Mouse (Mus musculus) midbrain, postnatal 0 days (tissue): Measurements from ENCODE around the gene Gpr35. TPM values are rescaled to one million over a fixed set of nuclear protein-coding genes. Genes with fewer than 3 reads are reported as not detected.

Source experiments
- ATAC-seq: fragments of 200-750 bp; cut with Nextera tagmentation; 2 replicates; pipeline ENCODE4 v1.8.0; 2017; ENCODE audit warnings: moderate number of reproducible peaks, mild to moderate bottlenecking, moderate TSS enrichment, moderate library complexity; ENCODE audit not compliant: low FRiP score
- DNase-seq: peaks from one replicate; pipeline ENCODE4 v3.0.0-alpha.2; 2015; ENCODE audit warnings: low spot score
- H3K27ac ChIP-seq: fragments of 300-500 bp; sonication (generic); 2 replicates; pipeline ENCODE4 v1.5.1; 2014; ENCODE audit warnings: low read depth, mild to moderate bottlenecking, low read length, mixed read lengths
- H3K27me3 ChIP-seq: fragments of 300-500 bp; sonication (generic); 2 replicates; pipeline ENCODE4 v1.6.1; 2014; ENCODE audit warnings: low read length, control low read depth, mixed read lengths; ENCODE audit not compliant: insufficient read depth
- H3K36me3 ChIP-seq: fragments of 300-500 bp; sonication (generic); 2 replicates; pipeline ENCODE4 v1.6.1; 2014; ENCODE audit warnings: low read length, control low read depth, mixed read lengths; ENCODE audit not compliant: insufficient read depth
- H3K4me1 ChIP-seq: fragments of 300-500 bp; sonication (generic); 2 replicates; pipeline ENCODE4 v1.6.1; 2014; ENCODE audit warnings: mild to moderate bottlenecking, control low read depth, antibody characterized with exemption, low read length, mixed read lengths; ENCODE audit not compliant: insufficient read depth
- H3K4me2 ChIP-seq: fragments of 300-500 bp; sonication (generic); 2 replicates; pipeline ENCODE4 v1.6.1; 2014; ENCODE audit warnings: low read depth, mild to moderate bottlenecking, low read length, mixed read lengths; ENCODE audit not compliant: poor library complexity, severe bottlenecking
- H3K4me3 ChIP-seq: fragments of 300-500 bp; sonication (generic); 2 replicates; pipeline ENCODE4 v1.5.1; 2014; ENCODE audit warnings: low read depth, mild to moderate bottlenecking, low read length, moderate library complexity
- H3K9ac ChIP-seq: fragments of 300-500 bp; sonication (generic); replicated peaks from 2 replicates; pipeline ENCODE4 v1.6.1; 2014; ENCODE audit warnings: mild to moderate bottlenecking, low read length, moderate library complexity, mixed read lengths; ENCODE audit not compliant: poor library complexity, severe bottlenecking
- H3K9me3 ChIP-seq: fragments of 300-500 bp; sonication (generic); 2 replicates; pipeline ENCODE4 v1.6.1; 2016; ENCODE audit warnings: low read length, control low read depth
- CTCF ChIP-seq: IDR thresholded peaks from 2 replicates; pipeline ENCODE4 v1.5.1; 2016; ENCODE audit warnings: antibody characterized with exemption, mild to moderate bottlenecking
- WGBS: fragments of 180-500 bp; shearing (Covaris S2); extraction: QIAGEN DNeasy Blood & Tissue Kit; methylation state at CpG from one replicate; pipeline ENCODE4 v1.1.7; 2014; 5-methylcytosine and 5-hydroxymethylcytosine counted together
- polyA plus RNA-seq: library from polyadenylated mRNA; unstranded; fragments of >200 nt; fragmentation: Nextera tagmentation; extraction: Ambion mirVana; gene quantifications from 2 replicates; pipeline ENCODE4 v1.2.1, GENCODE M21; 2015
- total RNA-seq: library from RNA; depleted of rRNA; stranded (reverse); fragments of >200 nt; gene quantifications from 2 replicates; pipeline ENCODE4 v1.2.3, GENCODE M21; 2014

Gpr35 gene
- total and polyA plus RNA-seq, 2 experiments from 2014 or later, result 0.73 to 0.88 TPM

DNA sequence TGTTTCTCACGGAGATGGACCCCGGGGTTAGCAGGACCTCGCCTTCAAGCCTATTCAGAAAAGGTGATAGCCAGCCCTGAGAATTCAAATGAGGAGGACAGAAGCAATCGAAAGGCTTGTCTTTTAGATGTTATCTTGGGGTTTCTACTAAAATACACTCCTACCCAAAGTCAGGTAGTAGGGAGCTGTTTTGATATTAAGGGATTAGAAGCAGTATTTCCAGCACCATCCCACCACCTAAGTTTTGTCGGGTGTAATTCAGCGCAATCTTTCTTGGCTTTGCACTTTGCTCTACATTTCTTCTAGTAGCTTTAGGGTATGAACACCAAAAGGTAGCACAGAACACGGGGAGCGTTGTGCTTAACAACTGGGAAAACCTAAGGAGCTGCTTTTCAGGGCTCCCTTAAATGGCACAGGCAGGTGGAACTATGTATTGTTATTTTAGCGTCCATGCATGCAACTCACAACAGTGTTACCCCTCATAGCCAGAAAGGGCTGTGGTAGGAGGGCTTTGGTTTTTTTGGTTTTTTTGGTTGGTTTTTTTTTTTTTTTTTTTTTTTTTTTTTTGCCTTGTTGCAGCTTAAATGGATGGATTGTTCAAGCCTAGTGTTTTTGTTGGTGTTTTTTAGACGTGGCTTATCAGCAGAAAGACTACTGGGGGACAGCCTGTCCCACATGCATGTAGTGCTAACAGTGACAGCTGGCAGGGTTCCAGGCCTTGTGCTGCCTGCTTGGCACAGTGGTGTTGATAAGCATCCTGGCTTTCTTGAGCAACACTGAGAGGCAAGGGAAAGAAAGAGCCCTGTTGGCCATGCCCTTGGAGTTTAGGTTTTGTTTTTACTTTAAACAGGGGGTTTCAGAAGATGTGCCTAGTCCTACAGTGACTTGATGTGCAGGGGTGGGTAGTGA is 15.4 kb upstream of the Gpr35 start:
- Histone ChIP-seq H3K36me3 (peaks cover 25% of the 10 kb centered on the region), H3K9me3 (no peaks in the 10 kb centered on the region), H3K27me3 (no peaks in the 10 kb centered on the region), H3K4me2 (peak overlapping the region; percentile 82), H3K4me1 (peaks cover 16% of the 10 kb centered on the region), H3K4me3 (peak overlapping the region; percentile 86), H3K9ac (peak overlapping the region; percentile 90), H3K27ac (peak overlapping the region; percentile 96)
- no peak for TF ChIP-seq CTCF
- DNase-seq, result peak; percentile 65
- ATAC-seq, result no peak
- WGBS, result 10% methylated on average over 10 of the region's 10 CpGs

DNA sequence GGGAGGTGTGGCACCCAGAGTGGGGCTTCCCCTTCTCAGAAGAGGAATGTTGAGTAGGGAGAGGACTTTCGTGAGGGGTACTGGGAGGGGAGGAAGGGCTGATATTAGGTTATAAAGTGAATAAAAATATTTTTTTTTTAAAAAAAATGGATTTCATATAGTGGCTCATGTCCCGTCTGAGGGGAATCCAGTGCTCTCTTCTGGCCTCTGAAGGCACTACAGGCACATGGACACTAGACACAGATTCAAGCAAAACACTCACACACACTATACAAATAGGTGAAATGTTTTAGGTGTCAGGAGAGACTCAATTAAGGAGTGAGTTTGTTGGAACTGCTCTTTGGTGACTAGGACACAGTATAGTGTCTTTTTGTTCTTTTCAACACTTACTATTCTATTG is 14.7 kb upstream of the Gpr35 start:
- H3K36me3 ChIP-seq, result peaks cover 29% of the 10 kb centered on the region
- DNase-seq, result no peak
- WGBS, result 37% methylated on average over 2 of the region's 2 CpGs
- H3K4me1 ChIP-seq, result peaks cover 16% of the 10 kb centered on the region
- ATAC-seq, result no peak
- H3K27me3 ChIP-seq, result no peaks in the 10 kb centered on the region
- peak overlapping the region; percentile 90 for H3K9ac ChIP-seq
- TF ChIP-seq CTCF, result peak; percentile 51
- H3K4me2 ChIP-seq, result peak overlapping the region; percentile 82
- peak overlapping the region; percentile 86 for H3K4me3 ChIP-seq
- H3K27ac ChIP-seq, result no peak overlapping the region
- no peaks in the 10 kb centered on the region for H3K9me3 ChIP-seq

DNA sequence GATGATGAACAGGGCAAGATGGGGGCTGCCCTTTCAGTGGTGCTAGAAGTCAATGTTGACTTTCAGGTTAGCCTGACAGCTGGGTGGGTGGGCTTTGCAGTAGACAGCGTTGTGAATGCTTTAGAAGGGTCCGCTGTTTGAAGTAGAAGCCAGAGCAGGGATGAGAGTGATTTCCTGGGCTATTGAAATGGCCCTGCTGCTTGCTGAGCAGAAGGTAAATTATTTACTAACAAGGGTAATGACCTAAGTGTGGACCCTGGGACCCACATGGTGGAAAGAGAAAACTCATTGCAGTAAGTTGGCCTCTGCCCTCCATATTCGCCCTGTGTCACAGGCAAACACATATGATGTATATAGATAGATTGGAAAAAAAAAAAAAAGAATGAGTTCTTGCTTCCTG is 14.2 kb upstream of the Gpr35 start:
- Histone ChIP-seq H3K4me2 (peak overlapping the region; percentile 82), H3K27ac (no peak overlapping the region), H3K27me3 (no peaks in the 10 kb centered on the region), H3K4me3 (no peak overlapping the region; the same call in 1 of the 2 replicates), H3K36me3 (peaks cover 31% of the 10 kb centered on the region), H3K4me1 (peaks cover 16% of the 10 kb centered on the region), H3K9ac (0 out of 2 replicates have a peak overlapping the region, but pooled peaks have one; percentile 8), H3K9me3 (no peaks in the 10 kb centered on the region)
- ATAC-seq (no peak), DNase-seq (no peak)
- 78% methylated on average over 3 of the region's 3 CpGs for WGBS
- no peak for TF ChIP-seq CTCF

DNA sequence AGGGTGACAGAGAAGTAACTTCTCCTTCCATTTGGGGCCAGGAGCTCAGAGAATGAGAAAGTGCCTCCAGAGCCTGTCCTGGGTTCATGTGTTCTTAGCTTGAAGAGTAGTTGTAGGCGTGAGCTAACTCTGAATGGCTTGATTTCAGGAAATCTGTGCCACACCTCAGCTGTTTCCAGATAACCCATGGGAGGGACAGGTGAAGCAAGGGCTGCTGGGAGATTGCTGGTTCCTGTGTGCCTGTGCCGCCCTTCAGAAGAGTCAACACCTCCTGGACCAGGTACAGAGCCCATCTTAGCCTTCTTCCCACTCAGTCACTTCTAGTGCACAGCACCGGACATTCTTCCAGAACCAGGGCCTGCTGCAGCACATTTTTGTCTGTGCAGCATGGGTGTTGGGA is 12.9 kb upstream of the Gpr35 start:
- no peak overlapping the region for H3K4me2 ChIP-seq
- no peak for ATAC-seq
- H3K9ac ChIP-seq, result no peak overlapping the region
- no peaks in the 10 kb centered on the region for H3K9me3 ChIP-seq
- no peak overlapping the region for H3K4me3 ChIP-seq
- DNase-seq, result no peak
- H3K27me3 ChIP-seq, result no peaks in the 10 kb centered on the region
- H3K27ac ChIP-seq, result no peak overlapping the region
- no peak for TF ChIP-seq CTCF
- H3K36me3 ChIP-seq, result peaks cover 45% of the 10 kb centered on the region
- WGBS, result 93% methylated on average over 3 of the region's 3 CpGs
- peaks cover 16% of the 10 kb centered on the region for H3K4me1 ChIP-seq

DNA sequence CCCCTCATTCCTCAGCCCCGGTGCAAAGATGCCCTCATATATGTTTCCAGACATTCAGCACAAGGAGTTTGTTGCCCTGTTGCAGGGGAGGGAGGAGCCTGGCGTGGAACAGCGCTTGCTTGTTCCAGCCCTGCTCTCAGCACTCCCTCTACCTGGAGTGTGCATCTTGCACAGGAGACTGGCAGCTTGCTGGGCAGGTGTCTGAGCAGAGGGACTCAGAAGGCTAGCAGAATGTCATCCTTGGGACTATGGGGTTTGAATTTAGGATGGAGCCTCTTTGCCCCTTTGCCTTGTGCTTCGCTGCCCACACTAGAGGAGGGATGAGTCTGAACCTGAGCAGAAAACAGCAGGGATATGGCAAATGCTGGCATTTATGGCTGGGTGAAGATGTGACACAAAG is 10.9 kb upstream of the Gpr35 start:
- no peaks in the 10 kb centered on the region for H3K27me3 ChIP-seq
- no peak overlapping the region for H3K27ac ChIP-seq
- H3K9me3 ChIP-seq, result no peaks in the 10 kb centered on the region
- no peak overlapping the region for H3K9ac ChIP-seq
- no peak for DNase-seq
- TF ChIP-seq CTCF, result no peak
- peaks cover 64% of the 10 kb centered on the region for H3K36me3 ChIP-seq
- H3K4me2 ChIP-seq, result no peak overlapping the region
- ATAC-seq, result no peak
- WGBS, result 100% methylated on average over 4 of the region's 4 CpGs
- H3K4me3 ChIP-seq, result no peak overlapping the region
- H3K4me1 ChIP-seq, result peaks cover 16% of the 10 kb centered on the region
